Mouse (Mus musculus) brain, adult 10 weeks (tissue): ENCODE results near the gene Snn. TPM values are rescaled to one million over a fixed set of nuclear protein-coding genes. Genes with fewer than 3 reads are reported as not detected.

Source experiments
- polyA plus RNA-seq: library from polyadenylated mRNA; stranded (reverse); fragments of 350-450 nt; fragmentation: Illumina TruSeq; extraction: RNeasy Lipid Tissue Mini Kit (QIAGEN cat#74804); gene quantifications from one replicate; pipeline ENCODE4 v1.2.3, GENCODE M21; 2015; ENCODE audit warnings: low read depth, low replicate concordance

The Snn gene
- polyA plus RNA-seq, result 180 TPM

DNA sequence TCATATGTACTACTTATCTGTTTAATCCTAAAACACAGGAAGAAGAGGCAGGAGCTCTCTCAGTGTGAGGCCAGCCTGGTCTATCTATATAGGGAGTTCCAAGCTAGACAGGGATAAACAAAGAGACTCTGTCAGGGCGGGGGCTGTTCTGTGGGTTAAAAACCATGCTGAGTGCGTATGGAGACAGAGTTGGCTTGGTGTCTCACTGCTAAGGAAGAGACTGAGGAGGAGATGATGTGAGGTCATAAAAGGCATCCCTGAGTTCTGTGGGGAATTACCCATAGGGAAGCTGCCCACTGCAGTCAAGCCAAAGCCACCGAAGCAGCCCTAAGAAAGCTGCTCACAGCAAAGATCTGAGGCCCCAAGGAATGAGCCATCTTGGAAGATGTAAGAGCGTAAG is at the start of gene Snn:
Snn (plus strand) TSS at position 301 of the 400 bp plus-strand sequence.

DNA sequence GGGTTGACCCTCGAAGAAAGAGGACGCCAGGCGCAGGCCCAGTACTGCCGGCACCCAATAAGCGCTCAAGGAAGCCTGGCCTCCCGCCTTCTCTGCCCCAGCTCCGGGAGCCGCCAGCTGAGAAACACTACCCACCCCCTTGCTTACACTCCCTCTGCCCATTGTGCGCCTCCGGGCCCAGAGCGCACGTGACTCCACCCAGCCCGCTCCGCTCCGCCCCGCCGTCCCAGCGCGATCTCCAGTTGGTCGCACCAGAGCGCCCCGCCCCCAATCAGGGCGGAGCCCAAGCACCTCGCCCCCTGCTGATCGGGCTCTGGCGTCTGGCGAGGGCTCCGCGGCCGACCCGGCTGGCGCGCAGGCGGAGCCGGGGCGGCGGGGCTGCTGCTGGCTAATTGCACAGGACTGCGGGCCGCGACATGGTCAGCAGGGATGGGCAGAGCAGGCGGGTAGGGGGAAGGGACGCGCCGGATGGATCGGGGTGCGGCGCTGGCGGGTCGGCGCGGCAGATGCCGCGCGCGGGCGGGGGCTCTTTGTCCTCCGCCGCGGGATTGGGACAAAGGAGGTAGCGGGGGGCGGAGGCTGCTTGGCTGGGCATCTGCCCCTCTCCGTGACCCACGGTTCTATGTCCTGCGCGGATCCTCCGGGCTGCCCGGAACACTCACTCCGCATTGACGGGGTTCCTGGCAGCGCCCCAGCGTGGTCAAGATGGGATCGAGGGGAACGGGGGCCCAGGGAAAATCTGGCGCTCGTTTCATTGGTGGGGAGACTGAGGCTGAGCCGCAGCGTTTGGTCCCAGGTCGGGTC is 5.5 kb downstream of the Snn start, which contains the start of gene Litaf:
Litaf (minus strand) TSS at position 129 of the 804 bp plus-strand sequence.

Other genes starting within 250 kb of the Snn start
- not detected for gene Gm11172, start 248.0 kb upstream of the Snn start, polyA plus RNA-seq
- gene Rmi2, start 225.9 kb upstream of the Snn start, polyA plus RNA-seq, result 0.12 TPM
- 35.5 TPM for gene Litaf, start 5.2 kb downstream of the Snn start, polyA plus RNA-seq
- gene Txndc11, start 73.7 kb downstream of the Snn start, polyA plus RNA-seq, result 24.6 TPM
- gene Zc3h7a, start 115.4 kb downstream of the Snn start, polyA plus RNA-seq, result 50.1 TPM
- 81.5 TPM for gene Rsl1d1, start 142.4 kb downstream of the Snn start, polyA plus RNA-seq
- gene Gspt1, start 193.4 kb downstream of the Snn start, polyA plus RNA-seq, result 70.9 TPM